Mouse (Mus musculus): Measurements from ENCODE around the gene Eogt. TPM values are rescaled to one million over a fixed set of nuclear protein-coding genes. Genes with fewer than 3 reads are reported as not detected.

Eogt gene
- 13.9 and 15.1 TPM in 2 replicates for polyA plus RNA-seq (2015; fragmentation: Nextera tagmentation; extraction: Ambion mirVana)

DNA sequence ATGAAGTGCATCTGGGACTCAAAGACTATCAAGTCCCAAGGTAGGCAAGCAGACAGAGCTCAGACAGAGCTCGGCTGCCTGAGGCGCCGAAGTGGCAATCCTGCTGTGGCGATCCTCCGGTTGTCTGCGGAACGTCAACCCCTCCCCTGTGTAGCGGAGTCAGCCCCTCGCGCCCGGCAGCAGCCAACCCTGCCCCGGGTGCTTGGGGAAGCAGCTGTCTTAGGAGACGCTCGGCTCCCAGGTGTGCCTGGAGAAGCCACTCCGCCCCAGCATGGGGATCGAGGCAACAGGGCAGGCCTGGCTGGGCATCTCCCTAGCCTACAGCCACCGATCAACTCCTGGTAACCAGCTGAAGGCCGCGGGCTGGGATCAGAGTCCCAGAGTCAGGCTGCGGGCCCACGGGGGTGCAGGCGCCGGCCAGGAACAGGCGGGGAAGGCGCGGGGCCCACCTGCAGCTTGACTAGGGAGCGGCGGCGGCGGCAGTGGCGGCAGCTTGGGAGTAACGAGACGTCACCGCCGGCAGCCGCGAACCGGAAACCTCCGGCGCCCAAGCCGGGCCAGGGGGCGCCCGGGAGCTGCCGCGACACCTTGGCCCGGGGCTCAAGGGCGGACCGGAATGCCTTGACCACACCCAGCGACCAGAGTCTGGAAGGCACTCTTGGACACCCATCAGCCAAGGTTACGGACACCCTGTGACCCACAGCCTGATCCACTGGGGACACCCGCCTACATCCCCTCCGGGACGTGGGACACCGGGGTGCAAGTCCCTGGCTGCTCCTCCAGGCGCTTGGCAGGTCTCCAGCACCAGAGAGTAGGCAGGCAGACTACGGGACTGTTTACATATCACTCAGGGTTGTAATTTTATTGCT lies at the start of gene Eogt:
Gene Eogt, minus strand, starts transcription at position 800 of the 869 bp plus-strand sequence.
- Histone ChIP-seq H3K27ac (ENCODE audit: low read length) (peak within 1 kb of the TSS; percentile 83), H3K9me3 (replicated peaks; ENCODE audit: control insufficient read depth, low read length, poor library complexity, severe bottlenecking) (no peaks in the 10 kb centered on the region), H3K36me3 (ENCODE audit: control insufficient read depth, insufficient read depth, low read length) (peaks cover under 1% of the 10 kb centered on the region; the same call in 1 of the 2 replicates), H3K9ac (ENCODE audit: low read depth, low read length) (peak within 1 kb of the TSS; percentile 92), H3K4me2 (ENCODE audit: low read length) (peak within 1 kb of the TSS; percentile 96), H3K27me3 (ENCODE audit: control insufficient read depth, insufficient read depth, low read depth, low read length) (no peaks in the 10 kb centered on the region), H3K4me1 (ENCODE audit: control insufficient read depth, insufficient read depth, low read length) (peaks cover 14% of the 10 kb centered on the region), H3K4me3 (ENCODE audit: low read depth, low read length) (peak within 1 kb of the TSS; percentile 65)
- ATAC-seq = peak; percentile 84
- under 1% methylated on average over 56 of the region's 56 CpGs for WGBS

DNA sequence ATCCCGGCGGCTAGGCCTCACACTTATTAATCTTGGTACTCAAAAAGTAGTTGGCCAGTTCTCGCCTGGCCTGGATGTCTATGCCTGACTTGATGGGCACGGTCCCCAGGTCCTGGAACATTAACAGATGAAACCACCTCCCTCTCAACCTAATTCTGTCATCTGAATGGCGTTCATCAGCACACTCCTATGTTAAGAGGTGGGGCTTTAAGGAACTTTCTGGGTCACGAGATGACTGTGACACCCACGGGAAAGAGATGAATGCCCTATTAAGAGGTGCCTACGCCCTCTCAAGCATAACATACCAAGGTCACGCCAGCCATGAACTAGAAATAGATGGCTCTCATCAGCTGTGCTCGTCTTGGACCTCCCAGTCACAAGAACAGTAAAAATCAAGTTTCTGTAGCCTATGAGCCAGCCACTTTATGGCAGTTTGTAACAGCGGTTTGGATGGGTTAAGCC lies 30.4 kb upstream of the Eogt start:
- WGBS = 10% methylated on average over 11 of the region's 11 CpGs
- Histone ChIP-seq H3K36me3 (ENCODE audit: control insufficient read depth, insufficient read depth, low read length) (peaks cover 9% of the 10 kb centered on the region; the same call in 1 of the 2 replicates), H3K9me3 (replicated peaks; ENCODE audit: control insufficient read depth, low read length, poor library complexity, severe bottlenecking) (no peaks in the 10 kb centered on the region), H3K27ac (ENCODE audit: low read length) (peak overlapping the region; percentile 91), H3K4me3 (ENCODE audit: low read depth, low read length) (peak overlapping the region; percentile 91), H3K4me1 (ENCODE audit: control insufficient read depth, insufficient read depth, low read length) (peaks cover 19% of the 10 kb centered on the region), H3K4me2 (ENCODE audit: low read length) (peak overlapping the region; percentile 93), H3K27me3 (ENCODE audit: control insufficient read depth, insufficient read depth, low read depth, low read length) (no peaks in the 10 kb centered on the region), H3K9ac (ENCODE audit: low read depth, low read length) (peak overlapping the region; percentile 99)
- peak; percentile 77 for ATAC-seq

DNA sequence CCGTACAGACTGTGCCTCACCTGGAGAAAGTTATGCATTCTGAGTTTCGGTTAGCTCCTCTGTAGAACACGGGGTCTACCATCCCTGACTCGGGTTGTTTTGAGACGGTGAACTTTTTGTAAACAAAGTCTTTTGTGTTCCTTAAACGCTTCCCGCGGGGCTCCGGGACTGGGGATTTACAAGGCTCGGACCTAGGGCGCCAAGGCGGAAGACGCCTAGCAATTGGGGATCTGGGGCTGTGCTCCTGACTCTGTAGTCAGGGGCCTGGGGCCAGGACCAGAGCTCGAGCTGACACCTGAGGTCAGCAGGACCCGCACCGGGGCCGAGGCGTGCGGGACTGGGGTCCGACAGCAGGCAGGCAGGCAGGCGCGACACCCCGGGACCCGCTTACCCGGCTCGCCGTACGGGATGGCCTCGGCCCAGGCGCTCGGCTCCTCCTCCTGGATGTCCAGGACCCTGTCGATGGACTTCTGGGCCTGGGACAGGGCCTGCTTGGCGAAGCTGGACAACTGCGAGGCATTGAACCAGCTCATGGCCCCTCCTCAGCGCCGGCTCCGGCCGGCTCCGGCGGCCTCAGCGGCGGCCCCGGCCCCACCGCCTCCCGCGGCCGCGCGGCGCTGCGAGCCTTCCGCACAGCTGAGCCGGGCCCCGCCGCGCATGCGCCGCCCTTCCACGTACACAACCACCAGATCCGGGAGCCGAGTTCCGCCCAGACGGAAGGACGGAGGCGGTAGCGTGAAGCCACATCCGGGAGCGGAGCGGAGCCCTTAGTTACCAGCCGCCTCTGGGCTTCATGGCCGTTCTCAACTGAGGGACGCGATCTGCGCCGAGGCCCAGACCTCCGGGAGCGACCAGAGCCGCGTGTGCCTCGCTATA lies 29.7 kb upstream of the Eogt start, which contains the start of gene Tmf1:
Gene Tmf1, minus strand, starts transcription at position 632 of the 876 bp plus-strand sequence.
- WGBS = under 1% methylated on average over 77 of the region's 80 CpGs
- Histone ChIP-seq H3K36me3 (ENCODE audit: control insufficient read depth, insufficient read depth, low read length) (peaks cover 9% of the 10 kb centered on the region; the same call in 1 of the 2 replicates), H3K4me3 (ENCODE audit: low read depth, low read length) (peak within 1 kb of the TSS; percentile 91), H3K27me3 (ENCODE audit: control insufficient read depth, insufficient read depth, low read depth, low read length) (no peaks in the 10 kb centered on the region), H3K9me3 (replicated peaks; ENCODE audit: control insufficient read depth, low read length, poor library complexity, severe bottlenecking) (no peaks in the 10 kb centered on the region), H3K4me2 (ENCODE audit: low read length) (peak within 1 kb of the TSS; percentile 93), H3K4me1 (ENCODE audit: control insufficient read depth, insufficient read depth, low read length) (peaks cover 19% of the 10 kb centered on the region), H3K27ac (ENCODE audit: low read length) (peak within 1 kb of the TSS; percentile 91), H3K9ac (ENCODE audit: low read depth, low read length) (peak within 1 kb of the TSS; percentile 99)
- ATAC-seq = peak; percentile 99

DNA sequence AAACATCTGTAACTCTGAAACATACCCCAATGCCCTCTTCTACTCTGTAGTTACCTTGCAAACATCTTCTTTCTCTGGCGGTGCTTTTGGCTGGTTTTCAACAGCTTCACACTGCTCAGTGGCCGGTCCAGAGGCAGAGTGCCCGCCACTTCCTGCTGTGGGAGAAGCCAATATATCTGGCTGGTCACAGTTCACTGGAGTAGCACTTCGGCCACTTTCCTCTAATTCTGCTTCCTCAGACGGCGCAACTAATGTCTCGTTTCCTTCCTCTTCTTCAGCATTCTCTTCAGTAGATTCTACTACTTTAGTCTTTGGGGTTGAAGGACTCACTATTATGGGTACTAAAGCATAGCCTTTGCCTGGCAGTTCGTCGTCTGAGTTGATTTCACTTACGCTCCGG lies 26.7 kb upstream of the Eogt start:
- peaks cover 12% of the 10 kb centered on the region; the same call in 1 of the 2 replicates for H3K36me3 ChIP-seq (ENCODE audit: control insufficient read depth, insufficient read depth, low read length)
- no peak for ATAC-seq
- no peak overlapping the region for H3K4me3 ChIP-seq (ENCODE audit: low read depth, low read length)
- H3K4me2 ChIP-seq (ENCODE audit: low read length) = no peak overlapping the region
- no peak overlapping the region for H3K27ac ChIP-seq (ENCODE audit: low read length)
- 0 out of 2 replicates have a peak overlapping the region, but pooled peaks have one; percentile 16 for H3K9ac ChIP-seq (ENCODE audit: low read depth, low read length)
- WGBS = 82% methylated on average over 11 of the region's 11 CpGs
- H3K9me3 ChIP-seq (replicated peaks; ENCODE audit: control insufficient read depth, low read length, poor library complexity, severe bottlenecking) = no peaks in the 10 kb centered on the region
- peaks cover 19% of the 10 kb centered on the region for H3K4me1 ChIP-seq (ENCODE audit: control insufficient read depth, insufficient read depth, low read length)
- no peaks in the 10 kb centered on the region for H3K27me3 ChIP-seq (ENCODE audit: control insufficient read depth, insufficient read depth, low read depth, low read length)

DNA sequence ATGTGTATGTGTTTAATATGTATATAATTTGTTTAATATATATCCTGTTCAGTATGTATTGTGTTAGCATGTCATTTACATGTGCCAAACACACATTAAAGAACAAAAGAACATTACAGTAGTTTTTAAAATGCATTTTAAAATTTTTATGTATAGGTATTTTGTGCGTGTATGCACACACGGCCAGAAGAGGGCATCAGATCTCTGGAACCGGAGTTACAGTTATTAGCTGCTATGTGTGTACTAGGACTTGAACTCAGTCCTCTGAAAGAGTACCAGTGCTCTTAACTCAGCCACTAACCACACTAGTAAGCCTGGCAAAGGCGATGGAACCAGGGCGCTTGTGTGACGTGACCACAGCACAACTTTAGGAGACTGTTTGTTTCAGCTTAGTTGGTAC lies 1.2 kb upstream of the Eogt start:
- Histone ChIP-seq H3K4me2 (ENCODE audit: low read length) (no peak overlapping the region), H3K36me3 (ENCODE audit: control insufficient read depth, insufficient read depth, low read length) (peaks cover 2% of the 10 kb centered on the region; the same call in 1 of the 2 replicates), H3K4me3 (ENCODE audit: low read depth, low read length) (no peak overlapping the region), H3K9ac (ENCODE audit: low read depth, low read length) (no peak overlapping the region), H3K27ac (ENCODE audit: low read length) (no peak overlapping the region), H3K27me3 (ENCODE audit: control insufficient read depth, insufficient read depth, low read depth, low read length) (no peaks in the 10 kb centered on the region), H3K4me1 (ENCODE audit: control insufficient read depth, insufficient read depth, low read length) (peaks cover 14% of the 10 kb centered on the region), H3K9me3 (replicated peaks; ENCODE audit: control insufficient read depth, low read length, poor library complexity, severe bottlenecking) (no peaks in the 10 kb centered on the region)
- WGBS = 86% methylated on average over 6 of the region's 6 CpGs
- no peak for ATAC-seq

DNA sequence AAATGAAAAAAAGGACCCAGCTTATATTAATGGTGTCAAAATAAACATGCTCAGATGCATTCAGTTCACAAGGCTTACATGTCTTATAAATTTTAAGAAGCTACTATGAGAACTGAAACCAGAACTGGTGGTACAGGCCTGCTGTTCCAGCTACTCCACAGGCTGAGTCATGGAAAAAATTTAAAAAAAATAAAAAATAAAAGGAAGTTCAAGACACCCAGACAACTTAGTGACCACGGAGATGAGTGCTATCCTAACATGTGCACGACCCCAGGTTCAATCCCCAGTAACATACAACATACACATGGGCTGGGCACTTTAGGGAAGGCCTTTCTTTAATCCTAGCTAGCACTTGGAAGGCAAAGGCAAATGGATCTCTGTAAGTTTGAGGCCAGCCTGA lies 739 bp upstream of the Eogt start:
- peaks cover 2% of the 10 kb centered on the region; the same call in 1 of the 2 replicates for H3K36me3 ChIP-seq (ENCODE audit: control insufficient read depth, insufficient read depth, low read length)
- no peaks in the 10 kb centered on the region for H3K27me3 ChIP-seq (ENCODE audit: control insufficient read depth, insufficient read depth, low read depth, low read length)
- 88% methylated on average over 2 of the region's 2 CpGs for WGBS
- H3K4me1 ChIP-seq (ENCODE audit: control insufficient read depth, insufficient read depth, low read length) = peaks cover 14% of the 10 kb centered on the region
- no peaks in the 10 kb centered on the region for H3K9me3 ChIP-seq (replicated peaks; ENCODE audit: control insufficient read depth, low read length, poor library complexity, severe bottlenecking)
- H3K27ac ChIP-seq (ENCODE audit: low read length) = no peak overlapping the region
- H3K4me3 ChIP-seq (ENCODE audit: low read depth, low read length) = no peak overlapping the region
- no peak overlapping the region for H3K4me2 ChIP-seq (ENCODE audit: low read length)
- ATAC-seq = no peak
- no peak overlapping the region for H3K9ac ChIP-seq (ENCODE audit: low read depth, low read length)

DNA sequence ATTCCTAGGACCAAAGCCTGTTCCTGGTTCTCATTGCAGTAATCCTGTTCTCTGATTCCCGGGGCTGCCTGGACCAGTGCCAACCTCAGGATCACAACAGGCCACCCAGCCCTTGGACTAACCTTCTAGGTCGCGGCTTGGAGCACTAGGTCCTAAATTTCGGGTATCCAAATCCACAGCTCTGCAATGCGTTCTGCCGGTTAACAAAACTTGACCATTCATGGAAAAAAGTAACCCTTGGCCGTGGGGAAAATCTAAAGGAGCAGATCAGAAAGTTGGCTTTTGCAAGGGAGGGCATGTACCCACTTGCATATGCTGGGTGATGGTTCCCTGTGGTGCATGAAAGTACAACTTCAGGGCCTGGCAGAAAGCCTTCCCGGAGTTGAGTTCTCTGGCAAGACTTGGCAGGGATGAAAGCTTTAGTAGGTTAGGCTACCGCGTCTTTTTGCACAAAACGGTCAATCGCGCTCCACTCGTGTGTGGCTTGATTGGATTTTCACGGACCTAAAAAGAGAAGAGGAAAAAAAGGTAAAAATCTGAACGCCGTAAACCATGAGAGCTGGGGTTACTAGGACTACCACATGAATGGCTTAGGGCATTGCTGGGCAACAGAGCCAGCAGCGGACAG lies 1.1 kb downstream of the Eogt start:
- peak overlapping the region; percentile 65 for H3K4me3 ChIP-seq (ENCODE audit: low read depth, low read length)
- WGBS = 9% methylated on average over 18 of the region's 18 CpGs
- H3K36me3 ChIP-seq (ENCODE audit: control insufficient read depth, insufficient read depth, low read length) = no peaks in the 10 kb centered on the region
- H3K27me3 ChIP-seq (ENCODE audit: control insufficient read depth, insufficient read depth, low read depth, low read length) = no peaks in the 10 kb centered on the region
- H3K9me3 ChIP-seq (replicated peaks; ENCODE audit: control insufficient read depth, low read length, poor library complexity, severe bottlenecking) = no peaks in the 10 kb centered on the region
- peak overlapping the region; percentile 83 for H3K27ac ChIP-seq (ENCODE audit: low read length)
- peak overlapping the region; percentile 96 for H3K4me2 ChIP-seq (ENCODE audit: low read length)
- H3K9ac ChIP-seq (ENCODE audit: low read depth, low read length) = peak overlapping the region; percentile 92
- H3K4me1 ChIP-seq (ENCODE audit: control insufficient read depth, insufficient read depth, low read length) = peaks cover 14% of the 10 kb centered on the region
- ATAC-seq = peak; percentile 75

DNA sequence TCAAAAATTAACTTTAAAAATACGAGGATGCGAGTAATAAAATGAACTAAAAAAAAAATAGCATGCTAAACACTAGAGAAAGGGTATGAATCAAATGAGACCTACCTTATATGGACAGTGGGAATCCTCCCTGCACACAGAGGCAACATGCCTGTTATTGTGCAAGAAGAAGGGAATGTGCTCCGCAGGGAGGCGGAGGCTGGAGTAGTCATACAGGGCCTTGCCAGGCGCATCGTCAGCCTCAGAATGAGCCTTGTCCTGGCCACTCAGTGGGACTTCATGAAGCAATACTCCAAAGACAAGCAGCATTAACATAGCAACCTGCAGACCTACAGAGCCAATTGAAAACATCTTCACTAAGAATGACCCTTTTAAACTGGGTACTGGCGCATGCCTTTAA lies 3.8 kb downstream of the Eogt start:
- Histone ChIP-seq H3K9me3 (replicated peaks; ENCODE audit: control insufficient read depth, low read length, poor library complexity, severe bottlenecking) (no peaks in the 10 kb centered on the region), H3K4me3 (ENCODE audit: low read depth, low read length) (no peak overlapping the region), H3K27ac (ENCODE audit: low read length) (no peak overlapping the region), H3K4me2 (ENCODE audit: low read length) (no peak overlapping the region), H3K9ac (ENCODE audit: low read depth, low read length) (no peak overlapping the region), H3K36me3 (ENCODE audit: control insufficient read depth, insufficient read depth, low read length) (no peaks in the 10 kb centered on the region), H3K4me1 (ENCODE audit: control insufficient read depth, insufficient read depth, low read length) (peaks cover 14% of the 10 kb centered on the region), H3K27me3 (ENCODE audit: control insufficient read depth, insufficient read depth, low read depth, low read length) (no peaks in the 10 kb centered on the region)
- 90% methylated on average over 7 of the region's 7 CpGs for WGBS
- no peak for ATAC-seq
